In genomic region chr15:82922052-82922451, GRCm38 (mm10) we compare ENCODE assay signal across 8 mouse cellular contexts.
DNase-seq lines count a peak whose midpoint lies in the region; ATAC-seq lines count a peak whose summit lies in the region.

No protein-coding gene starts in this region.

- H3K9me3 ChIP-seq in hindbrain, embryonic 12.5 days (replicated peaks) = no peaks in the 10 kb centered on the region

- no peak overlapping the region for H3K4me3 ChIP-seq in hindbrain, embryonic 12.5 days

- DNase-seq in Muller cell, postnatal 12 days (ENCODE audit: inconsistent ontology term) = peak; percentile 84
- peak; percentile 63 for DNase-seq in brain, embryonic 18.5 days (ENCODE audit: low read depth, low spot score)
- DNase-seq in frontal cortex, postnatal 25 days (ENCODE audit: low spot score in 2 of 2) = peak; percentile 69 to 84
- peak; percentile 67 for DNase-seq in layer of hippocampus, adult 9-10 months (ENCODE audit: low spot score)
- DNase-seq in lung, postnatal 14 days = peak; percentile 92
- DNase-seq in right cerebral cortex, postnatal 14 days = peak; percentile 94
- no peak for DNase-seq in natural killer cell, adult 2 months (ENCODE audit: low spot score in 2 of 2)

- WGBS in hindbrain, embryonic 12.5 days = 31% methylated on average over 12 of the region's 12 CpGs

- H3K9ac ChIP-seq in hindbrain, embryonic 12.5 days = no peak overlapping the region

- H3K36me3 ChIP-seq in hindbrain, embryonic 12.5 days = no peaks in the 10 kb centered on the region

- H3K4me1 ChIP-seq in hindbrain, embryonic 12.5 days = peaks cover 87% of the 10 kb centered on the region

- ATAC-seq in hindbrain, embryonic 12.5 days (ENCODE audit: low FRiP score) = peak; percentile 59

- H3K27me3 ChIP-seq in hindbrain, embryonic 12.5 days = peaks cover 39% of the 10 kb centered on the region

- peak overlapping the region; percentile 69 for H3K27ac ChIP-seq in hindbrain, embryonic 12.5 days

- peak overlapping the region; percentile 20; the same call in 1 of the 2 replicates for H3K4me2 ChIP-seq in hindbrain, embryonic 12.5 days (replicated peaks)

Comparison
In these comparisons a context has a peak if more than half of its experiments do, and no peak if none do; other contexts are left out.
1. DNase-seq: peak in Muller cell, postnatal 12 days (single experiment), brain, embryonic 18.5 days (single experiment), frontal cortex, postnatal 25 days (2 of 2), layer of hippocampus, adult 9-10 months (single experiment), lung, postnatal 14 days (single experiment) and right cerebral cortex, postnatal 14 days (single experiment); none in natural killer cell, adult 2 months (0 of 2).